Comparison of ENCODE assay signal across 10 mouse cellular contexts in the genomic region with DNA sequence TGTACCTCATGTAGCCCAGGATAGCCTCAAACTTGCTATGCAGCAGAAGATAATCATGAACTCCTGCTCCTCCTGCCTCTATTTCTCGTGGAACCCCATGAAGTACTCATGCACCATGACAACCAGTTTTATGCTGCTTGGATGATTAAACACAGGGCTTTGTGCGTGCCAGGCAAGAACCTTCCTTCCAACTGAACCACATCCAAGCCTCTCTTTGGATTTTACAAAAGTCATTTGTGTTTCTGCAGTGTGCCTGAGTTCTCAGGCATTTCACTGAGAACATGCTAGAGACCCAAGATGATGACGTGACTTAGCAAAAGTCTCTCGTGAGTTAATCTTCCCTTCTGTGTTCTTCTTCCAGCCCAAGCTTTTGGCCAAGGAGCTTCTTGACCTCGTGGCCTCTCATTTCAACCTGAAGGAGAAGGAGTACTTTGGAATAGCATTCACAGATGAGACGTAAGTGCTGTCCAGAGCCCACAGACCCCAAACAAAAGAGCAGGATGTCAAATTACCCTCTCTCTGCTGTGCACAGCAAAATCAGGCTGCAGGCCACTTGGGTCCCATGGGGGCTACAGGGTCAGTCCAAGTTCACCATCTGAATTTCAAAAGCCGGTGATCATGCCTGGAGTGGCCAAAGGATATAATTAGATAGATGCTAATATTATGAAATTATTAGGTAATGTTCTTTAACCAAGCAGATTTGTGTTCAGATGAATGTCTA.
DNase-seq lines count a peak whose midpoint lies in the region; ATAC-seq and TF ChIP-seq lines count a peak whose summit lies in the region.
"Had no signal": no experiment of that assay in that cellular context is flagged by ENCODE, and none has a peak within 500 bp of the region (broad histone marks: within the 10 kb centered on the region; RNA-seq: fewer than 3 reads in every experiment).

No protein-coding gene starts in this region.

- H3K4me1 ChIP-seq in embryonic facial prominence, embryonic 15.5 days, result peaks cover 34% of the 10 kb centered on the region

- no peak for ATAC-seq in embryonic facial prominence, embryonic 15.5 days (ENCODE audit: insufficient number of reproducible peaks, low FRiP score, low TSS enrichment, low read depth)

- H3K9me3 ChIP-seq in embryonic facial prominence, embryonic 15.5 days (replicated peaks), result no peaks in the 10 kb centered on the region

- no peak overlapping the region for H3K4me3 ChIP-seq in layer of hippocampus, adult 2 months
- H3K4me3 ChIP-seq in embryonic facial prominence, embryonic 15.5 days (replicated peaks), result no peak overlapping the region
- H3K4me3 ChIP-seq: neural tube, embryonic 13.5 days had no signal

- H3K27me3 ChIP-seq in embryonic facial prominence, embryonic 15.5 days, result no peaks in the 10 kb centered on the region
- H3K27me3 ChIP-seq: neural tube, embryonic 13.5 days had no signal

- no peak overlapping the region for H3K9ac ChIP-seq in embryonic facial prominence, embryonic 15.5 days
- H3K9ac ChIP-seq: neural tube, embryonic 13.5 days had no signal

- 49% methylated on average over 7 of the region's 7 CpGs for WGBS in embryonic facial prominence, embryonic 15.5 days

- intact Hi-C loops in heart, postnatal 14 days (cut with DNase I), result loop anchor here (2.0 to 5.0 kb wide), 2 partner anchors 36 to 72 kb away; no protein-coding TSS in a partner anchor

- no peak overlapping the region for H3K4me2 ChIP-seq in embryonic facial prominence, embryonic 15.5 days (replicated peaks)
- H3K4me2 ChIP-seq: neural tube, embryonic 13.5 days had no signal

- H3K27ac ChIP-seq in layer of hippocampus, adult 2 months, result peak overlapping the region; percentile 46
- H3K27ac ChIP-seq in embryonic facial prominence, embryonic 15.5 days (replicated peaks), result peak overlapping the region; percentile 51; the same call in 1 of the 2 replicates
- H3K27ac ChIP-seq: neural tube, embryonic 13.5 days had no signal

- peak; percentile 42 for DNase-seq in embryo, embryonic 10.5 days (ENCODE audit: low spot score)
- DNase-seq in embryo, embryonic 11 days, result no peak
- DNase-seq in layer of hippocampus, adult 2 months (ENCODE audit: low spot score in 2 of 2), result peak in 1 of 2 experiments; percentile 34
- no peak for DNase-seq in layer of hippocampus, adult 8-10 months (ENCODE audit: low spot score in 2 of 2)
- DNase-seq in heart, postnatal 14 days, result peak; percentile 64 to 78
- DNase-seq in MN1 (ENCODE audit: low spot score), result no peak
- no peak for DNase-seq in urinary bladder, postnatal 10 days (ENCODE audit: low spot score)
- DNase-seq: cerebellum, adult 2 months had no signal

- H3K36me3 ChIP-seq in embryonic facial prominence, embryonic 15.5 days, result no peaks in the 10 kb centered on the region

- TF ChIP-seq CTCF in layer of hippocampus, adult 2 months (conservative IDR thresholded peaks at IDR 0.05), result no peak

Comparison
In these comparisons a context has a peak if more than half of its experiments do, and no peak if none do; other contexts are left out.
1. DNase-seq: peak in embryo, embryonic 10.5 days (single experiment) and heart, postnatal 14 days (2 of 2); none in embryo, embryonic 11 days (single experiment), layer of hippocampus, adult 8-10 months (0 of 2), MN1 (single experiment) and urinary bladder, postnatal 10 days (single experiment).